Mouse (Mus musculus) splenic B cell, adult 2 months (primary cell): ENCODE results near the gene Nat14.

Source experiments
- DNase-seq: peaks from one replicate; pipeline ENCODE4 v3.0.0-alpha.2; 2011; ENCODE audit warnings: low read depth, low spot score
- H3K27me3 ChIP-seq: 2 replicates; pipeline ENCODE4 v1.6.1; 2012; ENCODE audit warnings: mild to moderate bottlenecking, low read length, moderate library complexity, mixed read lengths; ENCODE audit not compliant: control insufficient read depth, poor library complexity, insufficient read depth, severe bottlenecking
- H3K36me3 ChIP-seq: 2 replicates; pipeline ENCODE4 v1.6.1; 2012; ENCODE audit warnings: mild to moderate bottlenecking, low read length, moderate library complexity, mixed read lengths; ENCODE audit not compliant: control insufficient read depth, poor library complexity, insufficient read depth, severe bottlenecking

Gene Nat14

GRCm38 (mm10) chr7:4925441-4926381, 3.9 kb downstream of the Nat14 start, which contains the start of gene Ssc5d:
Ssc5d (plus strand) TSS chr7:4925785.
- H3K36me3 ChIP-seq: no peaks in the 10 kb centered on the region
- H3K27me3 ChIP-seq: no peaks in the 10 kb centered on the region
- DNase-seq: no peak

- Histone ChIP-seq H3K36me3 (no peaks in the 10 kb centered on the region), H3K27me3 (no peaks in the 10 kb centered on the region)
- no peak for DNase-seq
Observed at GRCm38 (mm10) chr7:4926849-4927248, 5.0 kb downstream of the Nat14 start.

- H3K36me3 ChIP-seq: no peaks in the 10 kb centered on the region
- no peak for DNase-seq
- no peaks in the 10 kb centered on the region for H3K27me3 ChIP-seq
Observed at GRCm38 (mm10) chr7:4927711-4928110, 5.9 kb downstream of the Nat14 start.

GRCm38 (mm10) chr7:4928323-4928722, 6.5 kb downstream of the Nat14 start:
- no peaks in the 10 kb centered on the region for H3K27me3 ChIP-seq
- H3K36me3 ChIP-seq: no peaks in the 10 kb centered on the region
- DNase-seq: no peak

- DNase-seq: no peak
Observed at GRCm38 (mm10) chr7:4933103-4933502, 11.3 kb downstream of the Nat14 start.

GRCm38 (mm10) chr7:4934160-4934914, 12.5 kb downstream of the Nat14 start:
- no peaks in the 10 kb centered on the region for H3K36me3 ChIP-seq
- no peak for DNase-seq
- no peaks in the 10 kb centered on the region for H3K27me3 ChIP-seq

More at GRCm38 (mm10) chr7:4933103-4933502, 11.3 kb downstream of the Nat14 start:
- no peaks in the 10 kb centered on the region for H3K36me3 ChIP-seq
- no peaks in the 10 kb centered on the region for H3K27me3 ChIP-seq

GRCm38 (mm10) chr7:4936832-4937231, 15.0 kb downstream of the Nat14 start:
- Histone ChIP-seq H3K36me3 (no peaks in the 10 kb centered on the region), H3K27me3 (no peaks in the 10 kb centered on the region)
- no peak for DNase-seq

GRCm38 (mm10) chr7:4937392-4937791, 15.6 kb downstream of the Nat14 start:
- Histone ChIP-seq H3K27me3 (no peaks in the 10 kb centered on the region), H3K36me3 (no peaks in the 10 kb centered on the region)
- DNase-seq: no peak

- no peaks in the 10 kb centered on the region for H3K27me3 ChIP-seq
- DNase-seq: peak; percentile 85
- no peaks in the 10 kb centered on the region for H3K36me3 ChIP-seq
Observed at GRCm38 (mm10) chr7:4938456-4938855, 16.6 kb downstream of the Nat14 start.

GRCm38 (mm10) chr7:4940068-4940479, 18.2 kb downstream of the Nat14 start:
- no peaks in the 10 kb centered on the region for H3K36me3 ChIP-seq
- peak; percentile 91 for DNase-seq
- H3K27me3 ChIP-seq: no peaks in the 10 kb centered on the region

- Histone ChIP-seq H3K36me3 (no peaks in the 10 kb centered on the region), H3K27me3 (no peaks in the 10 kb centered on the region)
- DNase-seq: no peak
Observed at GRCm38 (mm10) chr7:4942673-4943072, 20.8 kb downstream of the Nat14 start.

GRCm38 (mm10) chr7:4943223-4943815, 21.5 kb downstream of the Nat14 start:
- no peaks in the 10 kb centered on the region for H3K27me3 ChIP-seq
- H3K36me3 ChIP-seq: no peaks in the 10 kb centered on the region
- peak; percentile 98 for DNase-seq

- H3K36me3 ChIP-seq: no peaks in the 10 kb centered on the region
- no peaks in the 10 kb centered on the region for H3K27me3 ChIP-seq
- no peak for DNase-seq
Observed at GRCm38 (mm10) chr7:4947855-4948254, 26.0 kb downstream of the Nat14 start.

GRCm38 (mm10) chr7:4948386-4948785, 26.6 kb downstream of the Nat14 start:
- no peak for DNase-seq

More at GRCm38 (mm10) chr7:4948386-4948785, 26.6 kb downstream of the Nat14 start:
- H3K27me3 ChIP-seq: no peaks in the 10 kb centered on the region
- H3K36me3 ChIP-seq: no peaks in the 10 kb centered on the region
